Comparison of ENCODE assay signal across 9 mouse cellular contexts in the genomic region with DNA sequence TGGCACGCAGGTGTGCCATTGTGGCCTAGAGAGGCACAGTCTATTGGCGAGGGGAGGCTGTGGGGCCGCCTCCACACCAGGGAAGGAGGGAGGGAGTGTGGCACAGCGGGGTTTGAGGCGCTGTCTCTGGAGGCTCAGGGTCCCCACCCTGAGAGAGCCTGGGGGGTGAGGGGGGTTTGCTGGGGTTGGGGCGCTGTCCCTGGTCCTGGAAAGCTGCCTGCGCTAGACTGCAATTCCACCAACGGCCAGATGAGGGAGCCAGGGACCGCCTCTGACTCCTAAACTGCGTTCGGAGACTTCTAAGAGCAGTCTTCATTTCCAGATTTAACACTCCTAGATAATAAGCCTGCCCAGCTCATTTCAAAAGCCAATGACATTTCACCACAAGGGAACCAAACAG. TPM values are rescaled to one million over a fixed set of nuclear protein-coding genes. Genes with fewer than 3 reads are reported as not detected.
DNase-seq lines count a peak whose midpoint lies in the region; ATAC-seq and TF ChIP-seq lines count a peak whose summit lies in the region.
"Had no signal": no experiment of that assay in that cellular context is flagged by ENCODE, and none has a peak within 500 bp of the region (broad histone marks: within the 10 kb centered on the region; RNA-seq: fewer than 3 reads in every experiment).

No protein-coding gene starts in this region.

- in situ Hi-C loops in CH12.LX (cut with MboI; ENCODE audit: low pct_ligation_motif_present, low pct_unique_long_range_greater_than_20kb, low sequenced_read_pairs) = no loop called here

- H3K27me3 ChIP-seq in CH12.LX (replicated peaks) = peaks cover 89% of the 10 kb centered on the region
- H3K27me3 ChIP-seq: hindbrain, embryonic 15.5 days had no signal

- peak; percentile 88 for ATAC-seq in granulocyte monocyte progenitor cell, adult 5-6 weeks (replicated peaks; ENCODE audit: poor library complexity, severe bottlenecking)
- ATAC-seq in megakaryocyte, adult 5-6 weeks (ENCODE audit: poor library complexity, severe bottlenecking) = peak; percentile 56; the same call in 1 of the 2 replicates
- no peak for ATAC-seq in activated CD4-positive, CD25-positive, alpha-beta regulatory T cell, adult 4 months

- no peak overlapping the region for H3K27ac ChIP-seq in CH12.LX (ENCODE audit: insufficient read depth, low read depth)
- no peak overlapping the region for H3K27ac ChIP-seq in cortical plate, adult 2 months (ENCODE audit: insufficient read depth, low read length)
- H3K27ac ChIP-seq in layer of hippocampus, adult 2 months = peak overlapping the region; percentile 50; the same call in 1 of the 2 replicates
- H3K27ac ChIP-seq: hindbrain, embryonic 15.5 days had no signal

- peak; percentile 82 to 87 for TF ChIP-seq CTCF in CH12.LX (conservative IDR thresholded peaks at IDR 0.05 in 1 of 2, IDR thresholded peaks at IDR 0.05 in 1 of 2; ENCODE audit: low read depth in 2 of 2, low read length in 2 of 2)
- TF ChIP-seq CTCF in cortical plate, adult 2 months (IDR thresholded peaks at IDR 0.05; ENCODE audit: extremely low read depth, insufficient read depth, low read length) = peak; percentile 92
- TF ChIP-seq CTCF in layer of hippocampus, adult 2 months (conservative IDR thresholded peaks at IDR 0.05) = peak; percentile 97

- H3K9ac ChIP-seq in CH12.LX (ENCODE audit: insufficient read depth, low read depth) = no peak overlapping the region
- H3K9ac ChIP-seq: hindbrain, embryonic 15.5 days had no signal

- peak; percentile 86 for TF ChIP-seq RAD21 in CH12.LX (IDR thresholded peaks at IDR 0.05; ENCODE audit: low read depth, low read length)

- H3K4me3 ChIP-seq in CH12.LX (replicated peaks in 1 of 3; ENCODE audit: low read depth in 2 of 3, low read length in 2 of 3, poor library complexity in 1 of 3) = no peak overlapping the region
- no peak overlapping the region for H3K4me3 ChIP-seq in cortical plate, adult 2 months (ENCODE audit: insufficient read depth, low read length)
- no peak overlapping the region for H3K4me3 ChIP-seq in layer of hippocampus, adult 2 months
- H3K4me3 ChIP-seq: hindbrain, embryonic 15.5 days had no signal

- H3K36me3 ChIP-seq in CH12.LX (replicated peaks in 1 of 2; ENCODE audit: control insufficient read depth in 1 of 2, insufficient read depth in 1 of 2, low read length in 1 of 2) = no peaks in the 10 kb centered on the region
- H3K36me3 ChIP-seq: hindbrain, embryonic 15.5 days had no signal

- no peak for TF ChIP-seq EP300 in CH12.LX (IDR thresholded peaks at IDR 0.05; ENCODE audit: low read length)

- H3K4me1 ChIP-seq in CH12.LX (ENCODE audit: control insufficient read depth in 1 of 2, insufficient read depth in 2 of 2) = no peaks in the 10 kb centered on the region
- H3K4me1 ChIP-seq in cortical plate, adult 2 months (ENCODE audit: control insufficient read depth, insufficient read depth, low read length) = peaks cover 25% of the 10 kb centered on the region

- TF ChIP-seq POLR2A in CH12.LX (IDR thresholded peaks at IDR 0.05; ENCODE audit: low read depth, low read length) = no peak
- TF ChIP-seq POLR2A in cortical plate, adult 2 months (IDR thresholded peaks at IDR 0.05; ENCODE audit: extremely low read depth, insufficient read depth, low read length) = no peak

- DNase-seq in CH12.LX (ENCODE audit: extremely low read depth) = peak; percentile 48
- peak; percentile 61 for DNase-seq in R1 (ENCODE audit: low read depth, low spot score)
- peak; percentile 78 to 89 for DNase-seq in layer of hippocampus, adult 2 months (ENCODE audit: low spot score in 2 of 2)
- peak; percentile 82 to 87 for DNase-seq in right cerebral cortex, postnatal 10 days (ENCODE audit: low spot score in 2 of 2)

- dilution Hi-C loops in CH12.LX (cut with MboI; ENCODE audit: extremely low pct_ligation_motif_present, extremely low pct_unique_long_range_greater_than_20kb, low sequenced_read_pairs) = no loop called here

- no peaks in the 10 kb centered on the region for H3K79me2 ChIP-seq in CH12.LX (replicated peaks; ENCODE audit: control insufficient read depth, extremely low read depth, insufficient read depth, poor library complexity, severe bottlenecking)

- H3K9me3 ChIP-seq in CH12.LX (replicated peaks; ENCODE audit: low read length) = no peaks in the 10 kb centered on the region
- H3K9me3 ChIP-seq: hindbrain, embryonic 15.5 days had no signal

- H3K4me2 ChIP-seq in CH12.LX (ENCODE audit: insufficient read depth, low read depth, poor library complexity, severe bottlenecking) = no peak overlapping the region
- H3K4me2 ChIP-seq: hindbrain, embryonic 15.5 days had no signal

TF ChIP-seq in CH12.LX, 34 proteins besides CTCF, POLR2A, EP300 and RAD21:
- TF ChIP-seq GABPA (IDR thresholded peaks at IDR 0.05; ENCODE audit: insufficient replicate concordance, low read depth, low read length) (no peak), MYC (IDR thresholded peaks at IDR 0.05; ENCODE audit: low read depth, low read length) (no peak), SIN3A (IDR thresholded peaks at IDR 0.05; ENCODE audit: low read length) (peak; percentile 55; the same call in 1 of the 2 replicates), JUN (IDR thresholded peaks at IDR 0.05; ENCODE audit: insufficient read depth, low read depth, low read length) (no peak), CHD1 (IDR thresholded peaks at IDR 0.05; ENCODE audit: low read depth, low read length) (no peak), MEF2A (IDR thresholded peaks at IDR 0.05; ENCODE audit: borderline replicate concordance, low read depth, low read length) (no peak), HCFC1 (IDR thresholded peaks at IDR 0.05; ENCODE audit: low read depth, low read length) (no peak), BHLHE40 (IDR thresholded peaks at IDR 0.05; ENCODE audit: low read depth, low read length) (no peak), IRF4 (IDR thresholded peaks at IDR 0.05; ENCODE audit: low read depth, low read length) (no peak), ZC3H11A (IDR thresholded peaks at IDR 0.05; ENCODE audit: low read depth, low read length) (peak; percentile 28; the same call in 1 of the 2 replicates), SMC3 (IDR thresholded peaks at IDR 0.05; ENCODE audit: low read depth, low read length) (peak; percentile 73), ZKSCAN1 (IDR thresholded peaks at IDR 0.05; ENCODE audit: borderline replicate concordance, low read depth, low read length) (no peak)
TF ChIP-seq in CH12.LX: peak in this region for 3.

RNA-seq across cellular contexts. Expression of a gene that starts 11.5 kb away (rescaled TPM):
- total RNA-seq in CH12.LX (2012; rRNA removed) (5.1 and 5.8 TPM in 2 replicates), CH12.LX (2014; rRNA removed) (2.4 and 3.0 TPM in 2 replicates)
- polyA plus RNA-seq in CH12.LX (2012; ENCODE audit: insufficient read length, low read depth) = 9.2 and 11.1 TPM in 2 replicates
- polyA plus RNA-seq in cortical plate, adult 2 months (2012; rRNA removed) = 339 and 383 TPM in 2 replicates
- total RNA-seq in granulocyte monocyte progenitor cell, adult 5-6 weeks (2014; fragmentation: Nextera tagmentation) = 0.80 and 4.3 TPM in 2 replicates
- 0.65 and 4.6 TPM in 2 replicates for total RNA-seq in granulocyte monocyte progenitor cell, adult 5-6 weeks (2017)
- total RNA-seq in layer of hippocampus, adult 2 months (2021) = 100 to 1,000 TPM; 281 to 291 TPM
- total RNA-seq in megakaryocyte, adult 5-6 weeks (2015) = 0.31 and 0.87 TPM in 2 replicates
- 0.88 and 0.98 TPM in 2 replicates for total RNA-seq in megakaryocyte, adult 5-6 weeks (2017)
- under 1 TPM in 1 of 2 experiments, not detected in 1; 0.53 TPM for polyA plus RNA-seq in activated CD4-positive, CD25-positive, alpha-beta regulatory T cell, adult 4 months (2017; shearing (Covaris generic))

Comparison
In these comparisons a context has a peak if more than half of its experiments do, and no peak if none do; other contexts are left out.
1. RNA of a gene that starts 11.5 kb away (total RNA-seq): 281 to 291 TPM in layer of hippocampus, adult 2 months; 2.4 to 5.8 TPM in CH12.LX, 0.65 to 4.6 TPM in granulocyte monocyte progenitor cell, adult 5-6 weeks and 0.31 to 0.98 TPM in megakaryocyte, adult 5-6 weeks; every median in the first group is over 10 times any median in the second.
2. Peak in every context shown above with its lines, with median percentiles within 50 percentile points of each other: DNase-seq and CTCF ChIP-seq.